Mouse (Mus musculus): Measurements from ENCODE around the gene Gss.
"Not testable (repeated sequence)": the region's sequence is repeated elsewhere in the genome, so short reads cannot be mapped to it uniquely, and the experiment has no call there.

The Gss gene

DNA sequence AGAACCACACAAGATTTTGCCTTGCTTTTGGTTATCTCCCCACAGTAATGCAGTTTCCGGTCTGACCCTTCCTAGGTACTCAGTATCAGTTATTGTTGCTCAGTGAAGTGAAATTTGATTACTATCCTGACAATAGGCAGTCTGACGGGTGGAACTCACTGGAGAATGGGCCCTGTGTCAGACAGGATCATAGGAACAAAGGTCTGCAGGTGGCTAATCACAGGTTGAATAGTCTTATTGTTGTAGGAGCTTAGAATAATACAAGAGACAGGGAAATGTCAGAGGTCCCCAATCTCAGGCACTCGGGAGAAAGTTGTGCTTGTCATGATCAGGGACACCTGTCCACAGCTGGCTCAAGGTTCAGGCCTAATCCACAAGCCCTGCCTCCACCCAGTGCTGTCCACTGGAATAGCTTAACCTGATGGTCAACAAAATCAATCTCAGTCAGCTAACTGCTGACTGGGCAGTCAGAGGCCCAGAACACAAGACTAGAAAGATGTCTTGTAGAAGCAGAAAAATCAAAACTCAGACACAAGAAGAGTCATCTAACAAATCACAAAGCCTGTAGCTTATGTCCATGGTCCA lies 23.3 kb downstream of the Gss start:
- DNase-seq, result no peak

DNA sequence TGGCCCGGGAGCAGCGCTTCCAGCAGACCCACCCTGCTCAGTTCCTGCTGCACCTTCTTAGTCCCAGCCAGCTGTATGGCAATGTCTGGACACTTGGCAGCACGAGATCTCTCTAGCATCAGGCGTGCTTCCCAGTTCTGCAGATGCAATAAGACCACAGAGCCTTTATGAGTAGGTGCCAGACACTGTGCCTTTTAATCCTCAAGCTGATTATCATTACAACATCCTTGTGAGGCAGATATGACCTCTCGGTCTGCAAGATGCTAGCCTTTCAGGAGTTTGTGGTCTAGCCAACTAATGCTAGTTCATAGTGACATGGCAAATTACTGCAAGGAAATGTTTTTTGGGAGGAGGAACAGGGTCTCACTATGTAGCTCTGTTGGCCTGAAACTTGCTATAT lies 24.9 kb downstream of the Gss start:
- DNase-seq, result no peak

DNA sequence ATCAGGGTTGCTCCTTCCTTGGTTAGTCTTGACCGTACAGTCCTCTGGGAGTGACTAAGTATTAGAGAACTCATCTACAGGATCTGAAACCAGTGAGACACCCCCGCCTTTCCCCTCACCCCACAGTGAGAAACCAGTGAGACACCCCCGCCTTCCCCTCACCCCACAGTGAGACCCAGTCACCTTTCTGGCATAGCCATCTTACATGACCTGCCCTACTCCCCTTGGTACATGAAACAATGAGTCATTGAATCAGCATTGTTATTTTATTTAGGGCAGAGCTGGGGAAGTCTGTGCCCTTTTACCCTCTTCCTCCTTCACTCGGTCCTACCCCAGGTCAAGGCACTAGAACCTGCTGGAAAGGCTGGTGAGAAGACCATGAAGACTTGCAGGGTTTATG lies 29.7 kb downstream of the Gss start:
- no peak for DNase-seq

DNA sequence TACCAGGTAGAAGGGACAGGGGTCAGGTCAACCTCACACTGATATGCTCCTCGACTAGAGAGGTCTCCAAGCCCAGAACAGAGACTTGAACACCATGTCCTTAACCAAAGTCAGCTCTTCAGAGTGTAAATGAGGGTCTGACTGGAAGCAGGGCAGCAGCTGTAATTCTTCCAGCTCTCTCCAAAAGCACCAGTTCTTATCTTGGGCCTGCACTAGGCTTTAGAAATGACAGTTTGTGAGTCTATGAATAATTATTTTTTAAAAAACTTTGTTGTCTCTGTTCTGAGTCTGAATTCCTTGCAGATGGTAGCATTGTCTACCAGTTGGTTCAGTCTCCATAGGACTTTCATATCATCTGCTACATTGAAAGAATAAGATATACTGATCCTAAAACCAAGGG lies 30.4 kb downstream of the Gss start:
- no peak for DNase-seq

- no peak for DNase-seq
Measured at GRCm38 (mm10) chr2:155554426-155554985, 38.1 kb downstream of the Gss start.

DNA sequence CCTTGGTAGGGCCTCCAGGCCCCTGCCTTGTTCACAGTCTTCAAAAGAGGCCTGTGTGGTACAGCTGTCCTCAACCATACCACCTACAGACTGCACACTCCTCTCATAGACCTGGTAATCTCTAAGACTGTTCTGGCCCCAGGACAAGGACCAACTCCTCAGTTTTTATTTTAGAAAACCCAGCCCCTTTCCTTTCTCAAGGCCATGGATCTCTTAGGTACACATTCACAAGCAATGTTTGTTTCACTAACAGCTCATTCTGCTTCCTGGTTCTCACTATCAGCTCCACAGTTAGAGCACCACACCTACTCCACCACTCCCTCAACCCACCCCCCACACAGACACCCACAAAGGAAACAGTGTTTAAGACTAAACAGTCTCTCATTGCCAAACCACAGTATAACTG lies 39.7 kb downstream of the Gss start:
- no peak for DNase-seq

- no peak for DNase-seq
Measured at GRCm38 (mm10) chr2:155552336-155552735, 40.3 kb downstream of the Gss start.

DNA sequence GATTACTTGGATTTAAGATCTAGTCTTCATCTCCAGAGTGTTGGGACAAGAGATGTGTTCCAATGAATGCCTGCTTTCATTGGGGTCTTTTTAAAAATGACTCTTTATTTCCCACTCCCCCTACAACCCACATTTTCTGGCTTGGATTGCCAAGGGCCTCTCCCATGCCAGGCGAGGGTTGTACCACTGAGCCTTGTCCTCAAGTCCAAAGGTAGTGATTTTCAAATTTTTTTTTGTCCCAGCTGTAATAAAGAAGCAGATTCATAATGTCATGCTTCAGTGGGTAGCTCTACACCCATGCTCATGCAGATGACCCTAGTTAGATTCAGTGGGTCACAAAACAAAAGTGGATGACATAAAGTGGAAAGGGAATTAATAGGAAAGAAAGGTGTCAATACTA lies 45.7 kb downstream of the Gss start:
- no peak for DNase-seq

GRCm38 (mm10) chr2:155540822-155541458 lies 51.7 kb downstream of the Gss start:
- peak; percentile 63 to 70 for DNase-seq

- no peak for DNase-seq
Measured at GRCm38 (mm10) chr2:155539696-155540095, 52.9 kb downstream of the Gss start.

DNA sequence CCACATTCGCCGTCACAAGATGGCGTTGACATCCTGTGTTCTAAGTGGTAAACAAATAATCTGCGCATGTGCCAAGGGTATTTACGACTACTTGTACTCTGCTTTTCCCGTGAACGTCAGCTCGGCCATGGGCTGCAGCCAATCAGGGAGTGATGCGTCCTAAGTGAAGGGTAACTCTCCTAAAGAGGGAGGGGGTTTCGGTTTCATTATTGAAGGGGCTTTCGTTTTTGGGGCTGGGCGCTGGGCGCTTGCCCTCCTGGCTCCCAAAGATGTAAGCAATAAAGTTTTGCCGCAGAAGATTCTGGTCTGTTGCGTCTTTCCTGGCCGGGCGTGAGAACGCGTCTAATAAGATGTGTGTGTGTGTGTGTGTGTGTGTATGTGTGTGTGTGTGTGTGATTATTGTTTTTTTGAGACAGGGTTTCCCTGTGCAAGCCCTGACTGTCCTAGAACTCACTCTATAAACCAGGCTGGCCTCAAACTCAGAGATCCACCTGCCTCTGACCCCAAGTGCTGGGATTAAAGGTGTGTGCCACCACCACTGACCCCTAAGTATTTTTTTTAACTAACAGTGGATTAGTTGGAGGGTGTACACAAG lies 54.0 kb downstream of the Gss start:
- DNase-seq, result not testable (repeated sequence)

- DNase-seq, result no peak
Measured at GRCm38 (mm10) chr2:155537761-155538462, 54.7 kb downstream of the Gss start.

- no peak for DNase-seq
Measured at GRCm38 (mm10) chr2:155536292-155536691, 56.3 kb downstream of the Gss start.

- DNase-seq, result no peak
Measured at GRCm38 (mm10) chr2:155527367-155527766, 65.2 kb downstream of the Gss start.

GRCm38 (mm10) chr2:155524378-155524777 lies 68.2 kb downstream of the Gss start:
- DNase-seq, result no peak

GRCm38 (mm10) chr2:155523706-155524105 lies 68.9 kb downstream of the Gss start:
- DNase-seq, result no peak

- no peak for DNase-seq
Measured at GRCm38 (mm10) chr2:155518531-155519270, 73.9 kb downstream of the Gss start.

- DNase-seq, result peak; percentile 99 to 100
Measured at GRCm38 (mm10) chr2:155517455-155518423, 74.9 kb downstream of the Gss start, which contains the start of the genes Acss2 and Ggt7. Acss2 (plus strand) TSS chr2:155517948. Ggt7 (minus strand) TSS chr2:155518237.

- DNase-seq, result peak; percentile 84 to 89
Measured at GRCm38 (mm10) chr2:155515941-155516340, 76.7 kb downstream of the Gss start.

- peak; percentile 92 to 94 for DNase-seq
Measured at GRCm38 (mm10) chr2:155514666-155515065, 77.9 kb downstream of the Gss start.

- peak; percentile 50 to 62 for DNase-seq
Measured at GRCm38 (mm10) chr2:155513543-155513942, 79.1 kb downstream of the Gss start.

Data from cerebellum, adult 18-20 months (tissue).